Mouse (Mus musculus) retina, postnatal 7 days (tissue): Measurements from ENCODE around the gene Plcl1.

Source experiments
- DNase-seq: peaks from one replicate; pipeline ENCODE4 v3.0.0-alpha.2; 2012; ENCODE audit warnings: low read depth, low spot score

Plcl1 gene

GRCm38 (mm10) chr1:55612759-55613328 lies 207.1 kb downstream of the Plcl1 start:
- DNase-seq: no peak

DNA sequence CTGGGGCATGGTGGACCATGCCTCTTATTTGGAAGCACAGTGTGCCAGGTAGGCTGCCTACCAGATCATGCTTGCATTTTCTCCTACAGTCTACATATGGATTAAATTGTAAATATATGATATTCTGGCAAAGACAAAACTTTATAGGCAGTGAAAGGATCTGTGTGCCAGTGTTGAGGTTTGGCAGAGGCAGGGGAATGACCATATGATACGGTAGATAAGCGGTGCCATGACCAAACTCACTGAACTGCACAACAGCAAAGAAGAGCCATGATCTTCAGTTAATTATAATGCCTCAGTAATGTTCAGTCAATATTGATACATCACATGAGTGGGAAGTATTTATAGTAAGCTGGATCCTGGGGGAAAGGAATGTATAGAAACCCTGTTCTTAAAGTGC lies 212.1 kb downstream of the Plcl1 start:
- DNase-seq: no peak

- DNase-seq: no peak
These were observed 213.0 kb downstream of the Plcl1 start for GRCm38 (mm10) chr1:55618617-55619286.

DNA sequence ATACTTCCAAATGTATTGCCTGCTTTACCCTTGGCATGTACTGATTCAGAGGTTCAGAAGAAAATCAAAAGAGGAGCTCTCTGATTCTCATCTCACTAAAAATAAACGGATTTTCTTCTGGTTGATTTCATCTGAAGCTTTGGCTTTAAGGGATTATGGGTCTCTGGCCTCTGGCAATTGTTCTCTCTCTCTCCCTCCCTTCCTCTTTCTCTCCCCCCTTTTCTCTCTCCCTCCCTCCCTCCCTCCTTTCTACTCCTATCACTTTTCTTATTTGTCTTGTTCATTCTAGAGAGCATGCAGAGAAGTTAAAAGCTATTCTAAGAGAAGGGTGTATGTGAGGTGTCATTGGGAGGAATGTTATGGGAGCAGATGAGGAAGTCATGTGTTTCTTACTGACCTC lies 225.8 kb downstream of the Plcl1 start:
- DNase-seq: no peak

DNA sequence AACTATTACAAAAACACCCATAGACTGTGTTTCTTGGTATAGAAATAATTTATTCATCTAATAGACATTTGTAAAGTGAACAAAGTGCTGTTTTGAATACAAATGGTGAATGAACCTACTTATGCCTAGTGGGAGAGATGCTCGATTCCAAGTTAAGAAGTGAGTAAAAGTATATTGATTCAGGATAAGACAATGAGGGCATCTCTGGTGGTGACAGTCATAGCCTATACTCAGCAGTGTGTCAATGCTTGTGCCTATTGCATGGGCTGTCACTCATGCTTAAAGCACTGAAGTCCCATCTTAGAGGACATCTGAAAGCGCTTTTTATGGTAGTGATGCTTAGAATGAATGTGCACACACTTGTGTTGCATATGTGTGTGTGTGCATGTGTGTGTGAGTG lies 226.3 kb downstream of the Plcl1 start:
- no peak for DNase-seq

DNA sequence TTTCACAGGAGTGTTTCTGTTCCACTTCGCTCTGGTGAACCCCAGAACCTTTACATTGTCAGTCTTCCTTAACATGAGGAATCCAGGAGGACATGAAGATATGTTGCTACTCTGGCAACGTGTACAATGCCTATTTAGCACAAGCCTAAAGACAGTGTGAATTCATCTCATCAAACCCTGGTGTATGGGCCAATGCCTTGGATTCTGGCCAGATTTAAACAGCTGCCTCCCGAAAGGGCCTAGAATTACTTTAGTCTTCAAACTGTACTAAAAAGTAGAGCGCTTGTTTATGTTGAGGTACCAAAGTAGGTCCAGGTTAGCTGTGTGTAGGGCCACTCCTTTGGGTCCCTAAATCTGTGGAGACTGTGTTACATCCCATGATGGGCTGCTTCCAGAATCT lies 227.6 kb downstream of the Plcl1 start:
- DNase-seq: no peak

DNA sequence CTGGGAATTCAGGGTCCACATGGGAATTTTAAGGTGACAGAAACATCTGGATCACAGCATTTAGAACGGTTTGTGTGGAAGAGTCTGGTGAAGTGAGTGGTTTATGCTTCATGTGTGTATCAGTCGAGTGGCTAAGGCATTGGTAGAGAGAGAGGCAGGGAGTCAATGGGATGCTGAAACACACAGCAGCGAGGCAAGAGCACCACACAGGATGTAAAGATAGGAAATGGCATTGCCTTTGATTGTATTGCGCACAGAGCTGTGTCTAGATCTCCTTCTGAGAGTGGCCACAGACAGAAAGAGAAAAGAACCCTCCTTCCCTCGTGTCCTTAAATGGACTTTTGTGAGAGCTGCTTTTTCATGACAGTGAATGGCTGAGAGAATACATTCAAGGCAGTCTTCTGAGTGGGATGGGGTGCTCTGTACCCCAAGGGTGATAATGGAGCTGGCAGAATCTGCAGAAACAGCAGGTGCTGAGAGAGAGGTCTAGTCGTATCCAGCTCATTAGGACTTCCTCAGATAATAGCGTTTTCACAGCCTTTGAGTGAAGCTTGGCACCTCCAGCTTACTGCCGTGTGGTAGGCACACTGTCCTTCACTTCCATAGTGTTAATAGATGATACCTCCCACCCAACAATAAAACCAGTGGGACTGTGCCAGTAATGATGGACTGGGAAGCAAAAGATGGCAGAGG lies 253.9 kb downstream of the Plcl1 start:
- no peak for DNase-seq

- no peak for DNase-seq
These were observed 255.7 kb downstream of the Plcl1 start for GRCm38 (mm10) chr1:55661381-55661780.

- no peak for DNase-seq
These were observed 259.6 kb downstream of the Plcl1 start for GRCm38 (mm10) chr1:55665137-55665827.

DNA sequence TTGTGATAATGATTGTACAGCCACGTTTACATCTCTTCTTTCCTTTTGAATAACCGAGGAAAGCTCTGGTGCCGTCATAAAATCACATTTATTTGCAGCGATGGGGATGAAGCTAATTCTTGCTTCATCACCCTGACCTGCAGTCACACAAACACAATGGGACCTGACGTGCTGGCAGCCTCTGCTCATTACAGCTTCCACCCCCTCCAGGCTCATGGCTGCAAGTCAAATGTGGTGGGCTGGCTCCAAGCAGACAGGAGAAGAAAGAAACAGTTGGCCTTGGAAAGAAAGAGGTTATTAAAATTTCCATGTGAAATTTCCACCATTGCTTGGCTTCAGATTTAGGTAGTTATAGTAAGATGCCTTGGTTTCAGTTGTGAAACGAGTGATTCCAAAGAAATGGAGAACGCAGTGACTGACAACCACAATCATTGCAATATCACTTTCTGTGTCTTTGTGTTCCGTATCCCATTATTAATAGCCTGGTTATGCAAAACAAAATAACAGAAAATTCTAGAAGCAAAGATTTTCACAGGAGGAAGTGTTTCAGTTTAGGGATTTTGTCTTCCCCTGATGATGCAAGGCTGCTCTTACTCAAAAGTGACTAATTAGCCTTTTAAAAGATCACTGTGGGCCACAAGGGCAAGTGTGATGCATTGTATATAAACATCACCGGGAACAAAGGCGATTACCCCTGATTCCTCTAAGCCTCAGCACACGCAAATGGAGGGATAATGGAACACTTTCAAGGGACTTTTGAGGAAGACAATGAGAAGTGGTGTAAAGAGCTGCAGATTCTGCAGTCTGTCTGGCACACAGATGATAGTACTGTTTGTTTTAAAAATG lies 260.3 kb downstream of the Plcl1 start:
- DNase-seq: peak; percentile 13

DNA sequence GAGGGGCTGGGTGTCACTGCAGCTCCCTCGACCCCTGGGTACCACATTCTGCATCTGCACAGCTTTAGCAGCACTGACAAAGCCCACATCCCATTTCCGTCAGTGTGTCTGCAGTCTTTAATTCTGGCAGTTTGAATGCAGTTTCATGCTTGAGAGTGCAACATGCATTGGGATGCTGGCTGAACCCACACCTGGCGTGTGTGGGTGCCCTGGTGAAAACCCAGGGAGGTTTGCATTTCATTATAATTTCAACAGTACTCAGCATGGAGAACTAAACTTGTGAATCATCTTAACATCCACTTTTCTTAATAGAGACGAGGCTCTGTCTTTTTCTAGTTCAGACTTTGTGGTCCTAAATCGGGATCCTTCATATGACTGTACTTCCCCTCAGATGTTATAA lies 261.1 kb downstream of the Plcl1 start:
- no peak for DNase-seq

- no peak for DNase-seq
These were observed 263.0 kb downstream of the Plcl1 start for GRCm38 (mm10) chr1:55668622-55669237.

DNA sequence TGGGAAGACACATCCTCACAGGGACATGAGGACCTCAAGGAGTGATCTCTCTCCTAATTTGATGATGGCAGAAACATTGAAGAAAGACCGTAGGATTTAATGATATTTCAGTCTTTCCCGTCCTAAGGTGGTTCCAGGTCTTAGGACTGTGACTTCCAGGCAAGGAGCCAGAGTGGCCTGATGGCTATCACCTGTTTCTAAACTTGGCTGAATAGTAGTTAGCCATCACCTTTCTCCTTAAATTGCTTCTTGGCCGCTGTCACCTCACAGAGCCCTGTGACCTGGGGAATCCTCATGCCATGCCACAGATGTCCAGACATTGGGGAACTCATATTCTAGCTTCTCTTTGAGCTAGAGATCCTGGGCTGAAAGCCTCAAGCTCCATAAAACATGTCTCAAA lies 277.0 kb downstream of the Plcl1 start:
- DNase-seq: no peak

- DNase-seq: peak; percentile 6
These were observed 280.5 kb downstream of the Plcl1 start for GRCm38 (mm10) chr1:55686261-55686660.

GRCm38 (mm10) chr1:55693636-55694220 lies 288.0 kb downstream of the Plcl1 start:
- DNase-seq: no peak

- DNase-seq: no peak
These were observed 290.5 kb downstream of the Plcl1 start for GRCm38 (mm10) chr1:55696206-55696605.

DNA sequence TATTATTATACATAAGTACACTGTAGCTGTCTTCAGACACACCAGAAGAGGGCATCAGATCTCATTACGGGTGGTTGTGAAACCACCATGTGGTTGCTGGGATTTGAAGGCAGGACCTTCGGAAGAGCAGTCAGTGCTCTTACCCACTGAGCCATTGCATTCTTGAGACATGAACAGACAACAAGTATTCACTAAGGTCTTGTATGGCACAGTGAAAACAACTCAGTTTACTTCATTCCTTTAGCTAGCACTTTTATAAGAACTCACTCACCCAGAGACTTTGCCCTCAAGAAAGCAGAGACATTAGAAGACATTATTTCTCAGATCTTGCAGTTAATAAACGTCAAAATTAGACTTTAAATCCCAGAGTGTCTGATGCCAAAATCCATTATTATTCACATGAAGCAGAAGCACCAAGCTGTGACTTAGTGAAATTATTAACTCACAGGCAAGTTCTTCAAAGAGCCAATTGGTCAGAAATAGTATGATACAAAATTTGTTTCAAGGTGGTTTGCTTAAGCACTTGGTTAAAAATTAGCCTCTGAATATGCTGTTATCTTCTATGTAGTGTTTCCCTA lies 293.8 kb downstream of the Plcl1 start:
- no peak for DNase-seq

- DNase-seq: no peak
These were observed 294.3 kb downstream of the Plcl1 start for GRCm38 (mm10) chr1:55700016-55700415.

DNA sequence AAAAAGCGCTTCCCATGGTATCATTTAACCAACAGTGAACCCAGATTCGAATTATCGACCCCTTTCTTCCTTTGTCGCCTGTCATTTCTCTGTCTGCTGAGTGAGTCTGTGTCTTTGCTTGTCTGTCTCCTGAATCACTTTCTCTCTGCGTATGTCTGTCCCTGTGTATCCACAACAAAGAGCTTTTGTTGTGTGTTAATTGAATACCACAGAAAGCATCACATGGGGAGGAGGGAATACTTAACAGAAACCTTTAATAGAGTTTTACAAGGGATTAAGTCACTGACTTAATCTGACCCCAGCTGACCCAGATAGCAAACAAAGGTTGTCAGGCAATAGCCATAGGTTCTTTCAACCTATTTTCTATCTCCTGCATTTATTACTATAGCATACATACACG lies 295.0 kb downstream of the Plcl1 start:
- no peak for DNase-seq

DNA sequence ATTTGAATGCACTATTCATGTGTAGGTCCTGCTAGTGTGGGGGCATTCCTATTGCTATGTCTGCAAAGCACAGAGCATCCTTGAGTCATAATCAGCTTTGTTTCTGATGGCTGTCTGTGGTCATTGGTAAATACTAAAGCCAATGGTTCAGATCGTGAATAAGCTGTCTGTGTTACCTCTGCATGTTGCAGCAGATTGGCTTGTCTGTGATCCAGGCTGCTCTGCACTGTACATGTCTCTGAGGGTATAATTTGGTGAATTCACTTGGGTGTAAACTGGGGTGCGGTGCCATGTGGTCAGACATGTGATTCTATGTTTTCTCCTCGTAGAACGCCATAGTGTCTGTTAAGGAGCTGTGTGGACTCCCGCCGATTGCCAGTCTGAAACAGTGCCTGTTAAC lies 295.9 kb downstream of the Plcl1 start:
- DNase-seq: no peak
